Mouse (Mus musculus): ENCODE results near the gene Pheta2. TPM values are rescaled to one million over a fixed set of nuclear protein-coding genes. Genes with fewer than 3 reads are reported as not detected.

Pheta2 gene
- total and polyA plus RNA-seq, 3 experiments: 0.08 TPM; not detected in 2

DNA sequence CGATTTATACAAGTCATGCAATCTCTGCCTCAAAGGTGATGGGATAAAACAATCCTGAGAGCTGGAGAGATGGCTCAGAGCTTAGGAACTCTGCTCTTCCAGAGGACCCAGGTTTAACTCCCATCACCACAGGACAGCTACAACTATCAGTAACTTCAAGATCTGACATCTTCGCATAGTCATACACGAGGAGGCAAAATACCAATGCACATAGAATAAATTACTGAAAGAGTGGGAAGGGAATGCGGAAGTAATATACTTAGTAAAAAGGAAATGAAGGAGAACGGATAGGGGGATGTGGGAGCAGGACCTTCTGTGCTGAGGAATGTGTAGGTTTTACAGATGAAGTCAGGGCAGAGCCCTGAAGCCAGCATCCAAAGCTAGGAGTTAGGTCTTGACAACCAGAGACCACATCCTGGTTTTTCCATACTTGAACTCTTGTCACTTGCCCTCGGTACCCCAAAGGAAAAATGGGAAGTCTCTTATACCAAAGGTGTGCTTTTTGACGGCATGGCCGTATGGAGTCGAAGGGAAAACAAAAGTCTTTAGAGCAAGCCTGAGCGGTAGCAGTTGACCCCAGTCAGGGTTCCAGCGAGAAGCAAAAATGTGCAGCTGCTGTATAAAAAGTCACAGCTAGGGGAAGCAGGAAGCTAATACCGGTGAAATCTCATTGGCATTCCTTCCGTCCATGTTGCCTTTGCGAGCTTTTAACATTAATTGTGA is 8.0 kb downstream of the Pheta2 start:
- dilution Hi-C loops (cut with MboI; ENCODE audit: extremely low pct_ligation_motif_present, extremely low pct_unique_long_range_greater_than_20kb, low sequenced_read_pairs) (no loop called here), in situ Hi-C loops (cut with MboI; ENCODE audit: low pct_ligation_motif_present, low pct_unique_long_range_greater_than_20kb, low sequenced_read_pairs) (no loop called here)
- H3K9ac ChIP-seq (ENCODE audit: insufficient read depth, low read depth): peak overlapping the region; percentile 85
- peaks cover 13% of the 10 kb centered on the region for H3K27me3 ChIP-seq (replicated peaks)
- no peaks in the 10 kb centered on the region for H3K9me3 ChIP-seq (replicated peaks; ENCODE audit: low read length)
- H3K79me2 ChIP-seq (replicated peaks; ENCODE audit: control insufficient read depth, extremely low read depth, insufficient read depth, poor library complexity, severe bottlenecking): peaks cover 19% of the 10 kb centered on the region
- TF ChIP-seq ELF1 (IDR thresholded peaks at IDR 0.05; ENCODE audit: low read depth, low read length) (peak; percentile 43), SIN3A (IDR thresholded peaks at IDR 0.05; ENCODE audit: low read length) (peak; percentile 13; the same call in 1 of the 2 replicates), ZC3H11A (IDR thresholded peaks at IDR 0.05; ENCODE audit: low read depth, low read length) (no peak), IRF4 (IDR thresholded peaks at IDR 0.05; ENCODE audit: low read depth, low read length) (no peak), EP300 (IDR thresholded peaks at IDR 0.05; ENCODE audit: low read length) (no peak), CHD2 (IDR thresholded peaks at IDR 0.05; ENCODE audit: low read length) (0 out of 2 replicates have a peak, but pooled peaks have one; percentile 11), GABPA (IDR thresholded peaks at IDR 0.05; ENCODE audit: insufficient replicate concordance, low read depth, low read length) (no peak), RAD21 (IDR thresholded peaks at IDR 0.05; ENCODE audit: low read depth, low read length) (no peak), JUN (IDR thresholded peaks at IDR 0.05; ENCODE audit: insufficient read depth, low read depth, low read length) (no peak), UBTF (IDR thresholded peaks at IDR 0.05; ENCODE audit: low read depth, low read length) (no peak)
- H3K36me3 ChIP-seq (replicated peaks in 1 of 2; ENCODE audit: control insufficient read depth in 1 of 2, insufficient read depth in 1 of 2, low read length in 1 of 2): peaks cover 29 to 38% of the 10 kb centered on the region in 2 experiments
- H3K4me2 ChIP-seq (ENCODE audit: insufficient read depth, low read depth, poor library complexity, severe bottlenecking): peak overlapping the region; percentile 96
- no peak for DNase-seq (ENCODE audit: extremely low read depth)
- H3K4me3 ChIP-seq (replicated peaks in 1 of 3; ENCODE audit: low read depth in 2 of 3, low read length in 2 of 3, poor library complexity in 1 of 3): peak overlapping the region; percentile 58 to 81 (median 71)
- no peak overlapping the region; the same call in 1 of the 2 replicates for H3K27ac ChIP-seq (ENCODE audit: insufficient read depth, low read depth)
- peaks cover 14 to 29% of the 10 kb centered on the region in 2 experiments for H3K4me1 ChIP-seq (ENCODE audit: control insufficient read depth in 1 of 2, insufficient read depth in 2 of 2)

DNA sequence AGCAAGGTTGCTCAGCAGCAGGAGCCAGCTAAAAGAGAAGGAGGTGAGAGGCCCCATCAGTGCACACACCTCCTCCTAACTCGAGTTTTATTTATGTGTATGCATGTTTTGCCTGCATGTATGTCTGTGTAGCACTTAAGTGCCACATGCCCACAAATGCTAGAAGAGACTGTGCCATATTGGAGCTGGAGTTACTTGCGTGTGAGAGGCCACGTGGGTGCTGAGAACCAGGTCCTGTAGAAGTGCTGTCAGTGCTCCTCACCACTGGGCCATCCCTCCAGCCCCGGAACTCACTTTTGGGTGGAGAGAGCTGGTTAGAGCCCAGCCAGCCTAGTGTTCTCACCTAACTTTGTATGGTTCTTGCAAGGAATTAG is 8.5 kb downstream of the Pheta2 start:
- peaks cover 29 to 42% of the 10 kb centered on the region in 2 experiments for H3K36me3 ChIP-seq (replicated peaks in 1 of 2; ENCODE audit: control insufficient read depth in 1 of 2, insufficient read depth in 1 of 2, low read length in 1 of 2)
- in situ Hi-C loops (cut with MboI; ENCODE audit: low pct_ligation_motif_present, low pct_unique_long_range_greater_than_20kb, low sequenced_read_pairs) (no loop called here), dilution Hi-C loops (cut with MboI; ENCODE audit: extremely low pct_ligation_motif_present, extremely low pct_unique_long_range_greater_than_20kb, low sequenced_read_pairs) (no loop called here)
- peaks cover 14 to 34% of the 10 kb centered on the region in 2 experiments for H3K4me1 ChIP-seq (ENCODE audit: control insufficient read depth in 1 of 2, insufficient read depth in 2 of 2)
- peaks cover 8% of the 10 kb centered on the region for H3K27me3 ChIP-seq (replicated peaks)
- H3K27ac ChIP-seq (ENCODE audit: insufficient read depth, low read depth): peak overlapping the region; percentile 19
- H3K4me2 ChIP-seq (ENCODE audit: insufficient read depth, low read depth, poor library complexity, severe bottlenecking): peak overlapping the region; percentile 96
- H3K9ac ChIP-seq (ENCODE audit: insufficient read depth, low read depth): peak overlapping the region; percentile 85
- peaks cover 19% of the 10 kb centered on the region for H3K79me2 ChIP-seq (replicated peaks; ENCODE audit: control insufficient read depth, extremely low read depth, insufficient read depth, poor library complexity, severe bottlenecking)
- H3K9me3 ChIP-seq (replicated peaks; ENCODE audit: low read length): no peaks in the 10 kb centered on the region
- DNase-seq (ENCODE audit: extremely low read depth): no peak
- H3K4me3 ChIP-seq (replicated peaks in 1 of 3; ENCODE audit: low read depth in 2 of 3, low read length in 2 of 3, poor library complexity in 1 of 3): peak overlapping the region; percentile 58 to 81 (median 71)
- TF ChIP-seq POLR2AphosphoS2 (IDR thresholded peaks at IDR 0.05; ENCODE audit: low read depth, low read length) (no peak), MAZ (IDR thresholded peaks at IDR 0.05; ENCODE audit: low read depth, low read length) (no peak), ELF1 (IDR thresholded peaks at IDR 0.05; ENCODE audit: low read depth, low read length) (no peak), SIN3A (IDR thresholded peaks at IDR 0.05; ENCODE audit: low read length) (peak; percentile 48; the same call in 1 of the 2 replicates), MXI1 (IDR thresholded peaks at IDR 0.05; ENCODE audit: low read depth, low read length) (peak; percentile 81), KAT2A (IDR thresholded peaks at IDR 0.05; ENCODE audit: insufficient replicate concordance, low read length) (no peak), MAX (IDR thresholded peaks at IDR 0.05; ENCODE audit: low read length) (peak; percentile 45; the same call in 1 of the 2 replicates), JUN (IDR thresholded peaks at IDR 0.05; ENCODE audit: insufficient read depth, low read depth, low read length) (no peak), HCFC1 (IDR thresholded peaks at IDR 0.05; ENCODE audit: low read depth, low read length) (no peak), POLR2A (IDR thresholded peaks at IDR 0.05; ENCODE audit: low read depth, low read length) (no peak), NELFE (IDR thresholded peaks at IDR 0.05; ENCODE audit: low read depth, low read length) (no peak), CHD2 (IDR thresholded peaks at IDR 0.05; ENCODE audit: low read length) (no peak), ZMIZ1 (IDR thresholded peaks at IDR 0.05; ENCODE audit: low read depth, low read length) (no peak), EP300 (IDR thresholded peaks at IDR 0.05; ENCODE audit: low read length) (no peak), TCF12 (IDR thresholded peaks at IDR 0.05; ENCODE audit: low read depth, low read length) (no peak), ETS1 (conservative IDR thresholded peaks at IDR 0.05; ENCODE audit: low read depth, low read length) (no peak), ZNF384 (IDR thresholded peaks at IDR 0.05; ENCODE audit: low read depth, low read length) (no peak), NRF1 (IDR thresholded peaks at IDR 0.05; ENCODE audit: low read depth, low read length) (no peak), MYC (IDR thresholded peaks at IDR 0.05; ENCODE audit: low read depth, low read length) (peak; percentile 74), MEF2A (IDR thresholded peaks at IDR 0.05; ENCODE audit: borderline replicate concordance, low read depth, low read length) (no peak), RCOR1 (conservative IDR thresholded peaks at IDR 0.05; ENCODE audit: low read depth, low read length) (no peak), JUND (conservative IDR thresholded peaks at IDR 0.05; ENCODE audit: low read depth, low read length) (no peak), TBP (conservative IDR thresholded peaks at IDR 0.05; ENCODE audit: low read depth, low read length) (no peak), USF2 (conservative IDR thresholded peaks at IDR 0.05; ENCODE audit: low read depth, low read length) (no peak), E2F4 (IDR thresholded peaks at IDR 0.05; ENCODE audit: insufficient replicate concordance, low read depth, low read length) (no peak), CTCF (conservative IDR thresholded peaks at IDR 0.05 in 1 of 2, IDR thresholded peaks at IDR 0.05 in 1 of 2; ENCODE audit: low read depth in 2 of 2, low read length in 2 of 2) (no peak)
